Mouse (Mus musculus) cerebellum, postnatal 25 days (tissue): ENCODE measurements at regions not wholly inside any gene's neighbourhood (a gene's known extent, or its start where the extent isn't known, plus 50 kb on each side); places are given as distances from the start of the nearest gene placed in this dataset.

Source experiments
- DNase-seq, 2 experiments: peaks; one replicate each; pipeline ENCODE4 v3.0.0; 2021; ENCODE audit warnings: mixed read lengths in 2 of 2

DNA sequence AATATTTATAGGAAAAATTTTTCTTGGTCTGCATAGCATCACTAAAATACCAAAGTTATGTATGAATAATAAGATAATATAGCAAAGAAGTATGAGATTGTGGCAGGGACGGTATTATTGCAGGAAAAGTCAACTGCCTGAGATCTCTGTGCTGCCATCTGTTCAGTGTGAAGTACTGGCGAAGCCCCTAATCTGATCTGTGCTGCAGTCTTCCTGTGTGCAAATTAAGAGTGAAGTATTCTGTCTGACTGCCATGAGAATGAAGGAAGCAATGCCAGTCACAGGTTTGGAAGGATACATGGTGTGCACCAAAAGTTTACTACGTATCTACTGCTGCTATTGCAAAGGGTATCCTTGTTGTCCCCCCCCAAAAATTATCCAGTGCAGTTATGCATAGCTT lies 501.5 kb downstream of the Rab28 start:
- no peak for DNase-seq

DNA sequence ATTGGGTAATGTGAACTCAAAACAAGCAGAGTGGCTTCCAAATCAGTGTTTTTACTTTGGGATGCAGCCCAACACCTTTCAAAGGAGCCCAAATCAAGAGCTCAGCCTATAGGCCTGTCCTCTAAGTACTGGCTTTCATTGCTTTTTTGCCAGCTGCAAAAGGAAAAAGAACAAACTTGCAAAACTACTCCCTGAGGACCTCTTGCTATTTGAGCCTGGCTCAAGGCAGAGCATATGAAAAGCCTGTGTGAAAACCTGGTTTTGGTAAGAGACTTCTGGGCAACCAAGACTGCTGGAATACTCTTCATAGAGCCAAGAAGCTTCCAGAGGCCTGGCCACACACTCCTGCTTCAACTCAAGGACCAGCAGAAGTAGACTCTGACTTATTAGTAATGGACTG lies 503.5 kb downstream of the Rab28 start:
- no peak for DNase-seq

DNA sequence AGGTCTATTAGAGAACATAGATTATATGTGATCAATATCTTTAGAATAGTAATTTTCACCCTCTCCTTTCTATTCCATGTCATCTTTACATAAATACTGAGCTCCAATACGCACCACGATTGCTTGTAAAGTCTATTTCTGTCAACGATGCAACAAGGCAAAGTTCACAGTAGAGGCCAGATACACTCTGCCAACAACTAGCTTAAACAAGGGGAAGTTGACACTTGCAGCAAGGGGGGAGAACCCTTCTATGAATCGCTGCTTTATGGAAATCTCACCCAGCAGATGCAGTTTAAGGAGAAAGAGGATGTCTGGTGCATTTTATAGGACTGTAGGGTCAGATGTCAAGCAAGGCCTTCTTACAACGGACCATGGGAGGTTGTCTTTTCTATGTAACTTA lies 520.8 kb downstream of the Rab28 start:
- no peak for DNase-seq

DNA sequence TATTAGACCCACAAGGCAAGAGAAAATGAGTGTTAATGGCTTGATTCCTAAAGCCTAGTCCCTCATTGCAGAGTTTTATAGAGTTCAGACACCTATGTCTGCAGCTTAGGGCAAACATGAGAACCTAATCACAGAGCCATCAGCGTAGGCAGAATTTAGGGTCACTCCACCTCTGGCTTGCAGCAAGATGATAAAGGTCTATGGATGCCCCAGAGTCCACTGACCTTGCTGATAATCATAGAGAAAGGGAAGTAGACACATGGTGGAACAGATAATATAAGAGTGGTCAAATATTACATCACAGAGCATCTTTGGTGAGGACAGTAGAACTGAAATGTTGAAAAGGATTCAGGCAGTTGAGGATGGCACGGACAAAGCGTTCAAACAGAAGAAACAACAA lies 530.7 kb downstream of the Rab28 start:
- DNase-seq = no peak

DNA sequence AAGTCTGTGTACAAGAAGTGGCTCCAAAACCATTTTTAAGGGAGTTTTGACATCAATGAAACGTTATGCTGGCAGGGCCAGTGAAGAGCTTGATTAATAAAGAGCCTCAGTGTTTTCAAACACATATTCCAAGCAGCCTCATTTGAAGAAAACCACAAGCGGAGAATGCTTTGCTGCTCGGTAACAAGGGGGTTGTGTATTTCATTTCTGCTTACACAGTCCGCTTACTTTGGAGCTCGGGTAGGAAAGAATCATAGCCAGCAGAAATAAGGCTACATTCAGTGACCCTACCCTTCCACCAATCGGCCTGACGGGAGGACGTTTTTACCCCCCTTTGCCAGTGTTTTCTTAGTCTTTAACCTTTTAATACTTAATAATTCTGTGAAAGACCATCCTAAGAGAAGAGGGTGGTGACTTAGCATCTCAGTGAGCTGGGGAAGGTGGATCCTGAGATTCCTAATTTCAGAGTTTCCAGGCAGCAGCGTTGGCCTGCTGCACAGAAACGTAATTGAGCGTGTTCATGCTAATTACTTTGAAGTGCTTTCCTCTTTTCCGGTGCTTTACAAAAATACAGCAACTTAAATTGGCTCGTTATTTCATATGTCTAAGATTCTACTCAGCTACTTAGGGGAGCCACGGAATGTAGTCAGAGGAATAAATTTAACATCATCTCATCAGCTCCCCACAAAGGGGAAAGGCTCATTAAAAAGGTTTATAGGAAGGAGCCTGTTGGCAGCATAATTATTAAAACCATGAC lies 541.9 kb downstream of the Rab28 start:
- DNase-seq = no peak

DNA sequence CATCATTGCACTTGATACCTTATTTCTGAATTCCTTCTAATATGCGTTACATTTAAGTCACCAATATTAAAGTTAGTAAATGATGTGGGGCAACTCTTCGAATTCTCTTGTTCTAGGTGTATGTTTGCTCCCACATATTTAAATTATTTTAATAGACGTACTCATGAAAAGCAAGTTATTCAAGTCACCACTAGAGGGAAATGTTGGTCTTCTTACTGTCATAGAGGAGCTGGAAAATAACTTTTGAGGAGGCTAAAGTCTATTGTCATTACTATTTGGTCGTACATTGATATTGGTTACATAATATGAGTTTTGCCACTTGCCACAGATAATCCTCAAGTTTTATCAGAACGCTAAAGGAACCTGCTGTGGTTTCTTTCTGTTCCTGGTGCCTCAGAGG lies 582.9 kb downstream of the Rab28 start:
- no peak for DNase-seq

DNA sequence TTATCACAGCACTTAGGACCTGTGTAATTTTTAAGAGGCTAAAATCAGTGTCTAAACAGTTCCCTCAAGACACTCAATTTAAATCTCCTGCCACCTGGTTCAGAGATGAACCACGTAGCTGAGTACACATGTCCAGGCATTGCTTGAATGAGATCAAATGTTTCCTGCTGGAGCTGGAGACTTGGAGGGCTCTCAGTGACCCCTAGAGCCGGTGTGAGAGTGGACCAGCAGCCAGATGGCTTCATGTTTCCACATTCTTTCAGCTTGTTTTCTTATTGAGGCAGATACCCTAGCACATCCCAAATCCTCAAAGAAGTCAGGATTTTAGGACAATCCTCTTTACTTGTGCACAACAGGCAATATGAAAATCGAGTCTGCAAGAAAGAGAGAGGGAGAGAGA lies 590.3 kb downstream of the Rab28 start:
- no peak for DNase-seq

DNA sequence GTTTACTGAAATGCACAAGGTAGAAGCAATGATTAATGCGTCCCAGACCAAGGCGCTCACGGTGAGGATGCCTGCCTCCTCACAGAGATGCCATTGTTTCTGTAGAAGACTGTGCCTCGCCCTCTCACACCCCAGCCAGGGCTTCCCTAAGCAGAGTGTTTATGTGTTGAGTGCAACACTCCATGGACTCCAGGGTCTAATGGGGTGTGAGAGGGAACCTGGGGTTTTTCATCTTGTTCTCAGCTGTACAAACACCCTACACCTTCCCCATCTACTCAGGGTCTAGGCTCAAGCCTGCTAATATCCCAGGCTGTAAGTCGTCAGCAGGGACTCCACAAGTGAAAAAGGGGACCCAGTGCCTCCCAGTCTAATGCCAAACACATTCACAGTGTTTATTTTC lies 620.2 kb downstream of the Rab28 start:
- DNase-seq = no peak

DNA sequence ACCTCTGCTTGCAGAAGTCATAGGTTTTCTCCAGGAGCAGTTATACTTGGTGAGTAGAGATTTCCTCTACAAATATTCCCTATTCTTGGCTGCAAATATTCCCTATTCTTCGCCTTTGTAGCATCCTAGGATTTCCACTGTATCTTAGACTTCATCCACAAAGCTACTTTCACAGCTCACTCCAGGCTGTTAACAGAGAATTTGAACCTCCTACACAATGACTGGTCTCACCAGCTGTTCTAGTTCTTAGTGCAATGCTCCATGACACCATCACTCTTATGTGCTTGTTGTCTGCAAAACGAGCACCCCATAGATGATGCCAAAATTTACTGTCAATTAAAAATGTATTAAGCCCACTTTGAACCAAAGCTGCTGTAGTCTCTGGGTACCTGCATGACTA lies 631.5 kb downstream of the Rab28 start:
- DNase-seq = no peak

DNA sequence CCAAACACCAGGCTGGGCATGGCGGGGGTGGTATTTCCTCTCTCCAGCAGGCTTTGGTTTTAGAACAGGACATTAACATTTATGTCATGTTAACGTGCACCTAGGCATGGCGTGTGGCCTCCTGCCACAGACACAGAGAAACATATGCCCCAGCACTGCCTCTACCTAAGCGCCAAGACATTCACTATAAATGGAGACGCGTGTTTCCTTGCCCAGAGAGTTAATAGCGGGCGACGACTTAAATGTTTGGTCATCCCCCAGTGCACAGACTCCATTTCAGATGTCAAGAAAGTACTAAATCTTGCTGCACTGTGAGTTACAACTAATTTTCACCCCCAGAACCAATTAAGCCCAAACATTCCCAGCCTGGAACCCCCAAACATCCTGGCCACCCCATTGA lies 646.3 kb downstream of the Rab28 start:
- DNase-seq = no peak

DNA sequence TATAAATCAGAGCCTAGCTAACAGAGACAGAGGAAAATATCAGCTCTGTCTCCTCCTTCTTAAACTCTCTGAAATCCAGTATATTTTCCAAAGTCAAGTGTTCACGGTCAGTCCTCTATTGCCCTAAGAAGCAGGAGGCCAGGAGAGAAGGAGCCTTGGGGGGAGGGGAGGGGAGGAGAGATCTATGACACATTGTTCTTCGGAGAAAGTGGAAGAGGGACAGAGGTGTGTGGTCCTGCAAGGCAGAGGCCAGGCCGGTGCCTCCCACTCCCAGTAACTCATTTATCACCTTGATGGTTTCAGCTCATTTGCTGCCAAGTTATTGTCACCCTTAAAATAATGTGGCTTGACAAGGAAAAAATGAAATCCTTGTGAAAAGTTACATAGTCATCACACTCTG lies 646.7 kb downstream of the Rab28 start:
- no peak for DNase-seq

DNA sequence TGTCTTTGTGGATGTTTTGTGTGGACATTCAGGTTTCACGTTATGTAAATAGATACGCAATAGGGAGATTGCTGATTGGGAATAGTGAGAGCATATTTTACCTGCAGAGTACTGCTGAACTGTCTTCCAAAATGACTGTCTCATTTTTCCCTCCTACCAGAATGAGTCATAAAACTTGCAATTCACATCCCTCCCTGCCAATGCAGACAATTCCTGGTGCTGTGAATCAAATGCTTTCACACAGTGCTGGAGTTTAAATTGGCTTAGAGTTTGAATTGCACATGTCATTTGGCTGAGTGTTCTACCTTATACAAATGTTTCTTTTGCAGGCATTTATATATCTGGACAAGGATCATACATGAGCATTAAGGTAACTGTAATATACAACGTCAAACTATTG lies 649.9 kb downstream of the Rab28 start:
- DNase-seq = no peak

DNA sequence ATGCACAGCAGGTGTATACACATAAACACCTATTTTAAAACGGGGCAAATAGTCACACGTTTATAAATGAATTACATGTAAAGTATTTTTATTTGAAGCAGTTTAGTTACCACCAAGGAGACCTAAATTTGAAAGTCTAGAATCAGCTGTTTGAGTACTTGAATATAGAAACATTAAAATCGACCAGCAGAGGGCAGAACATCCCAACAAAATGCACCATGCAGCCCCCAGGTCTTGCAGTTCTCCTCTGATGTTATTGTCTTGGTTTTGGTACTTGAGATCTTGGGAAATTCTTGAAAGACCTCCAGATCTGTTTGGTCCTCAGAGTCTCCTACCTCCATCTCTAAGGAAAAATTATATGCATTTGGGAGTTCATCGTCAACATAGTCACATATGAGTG lies 656.0 kb downstream of the Rab28 start:
- peak in 1 of 2 experiments; percentile 32 for DNase-seq

DNA sequence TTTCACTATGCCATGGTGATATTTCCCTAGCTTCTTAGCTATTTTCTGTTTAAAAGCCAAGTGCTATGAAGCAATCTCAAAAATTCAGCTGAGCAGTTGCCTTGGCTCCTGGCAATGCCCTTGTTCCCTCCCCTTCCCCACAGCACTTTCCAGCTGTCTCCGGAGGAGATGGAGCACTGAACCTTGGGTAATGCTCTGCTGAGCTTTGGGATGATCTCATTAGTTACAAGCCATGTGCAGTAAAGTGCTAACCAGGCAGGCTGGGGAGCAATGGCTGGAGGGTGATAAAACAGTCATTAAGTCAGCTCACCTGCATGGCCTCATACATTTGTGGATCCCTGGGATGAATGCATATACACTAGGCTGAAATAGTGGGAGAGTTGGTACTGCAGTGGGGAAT lies 659.4 kb downstream of the Rab28 start:
- no peak for DNase-seq

DNA sequence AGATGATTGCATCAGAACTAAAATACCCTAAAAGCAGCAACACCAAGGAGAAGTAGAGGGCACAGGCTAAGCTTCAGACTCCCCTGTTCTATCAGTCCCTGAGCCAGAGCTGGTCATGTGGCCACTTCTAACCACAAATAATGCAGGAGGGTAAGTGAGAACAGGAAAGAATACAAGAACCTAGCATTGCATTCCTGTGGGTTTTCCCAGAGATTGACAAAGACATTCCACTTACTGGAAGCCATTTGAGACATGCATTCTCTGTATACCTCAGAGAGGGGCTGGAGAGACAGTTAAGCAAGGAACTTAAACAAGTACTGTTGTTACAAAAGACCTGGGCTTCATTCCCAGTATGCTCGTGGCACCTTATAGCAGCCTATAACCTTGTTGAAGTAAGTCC lies 662.7 kb downstream of the Rab28 start:
- no peak for DNase-seq

DNA sequence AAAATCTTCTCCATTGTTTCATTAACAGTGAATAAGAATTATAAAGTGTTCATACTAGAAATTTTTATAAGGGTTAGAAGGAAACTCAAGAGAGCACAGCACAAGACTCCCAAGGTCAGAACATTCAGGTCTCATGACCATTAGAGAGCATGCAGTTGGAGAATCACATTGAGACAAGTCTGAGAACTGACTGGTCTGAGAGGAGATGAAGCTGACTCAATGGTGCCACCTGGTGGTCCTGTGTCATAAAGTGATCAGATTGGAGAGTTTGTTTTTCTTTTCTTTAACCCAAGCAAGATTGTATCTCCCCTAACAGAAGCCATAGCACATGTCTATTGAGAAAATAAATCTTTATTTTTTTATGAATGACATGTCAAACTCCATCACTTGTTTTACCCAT lies 663.5 kb downstream of the Rab28 start:
- peak; percentile 58 to 83 for DNase-seq

DNA sequence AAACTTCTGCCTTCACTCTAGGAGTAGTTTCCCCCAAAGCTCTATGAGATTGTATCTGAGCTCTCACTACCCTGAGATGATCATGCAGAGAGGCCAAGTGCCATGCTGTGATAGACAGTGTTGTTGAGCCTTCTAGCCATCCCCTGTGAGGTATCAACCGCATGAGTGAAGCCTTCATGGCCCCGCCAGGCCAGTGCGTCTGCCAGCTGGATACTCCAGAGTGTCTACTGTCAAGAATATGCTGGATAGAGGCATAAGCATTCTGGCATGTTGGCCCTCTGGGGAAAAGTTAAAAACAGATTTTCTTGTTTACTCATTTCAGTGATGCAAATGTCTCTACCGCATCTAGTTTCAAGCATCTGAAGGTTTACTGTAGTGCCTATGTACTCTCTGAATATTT lies 669.2 kb downstream of the Rab28 start:
- DNase-seq = no peak

DNA sequence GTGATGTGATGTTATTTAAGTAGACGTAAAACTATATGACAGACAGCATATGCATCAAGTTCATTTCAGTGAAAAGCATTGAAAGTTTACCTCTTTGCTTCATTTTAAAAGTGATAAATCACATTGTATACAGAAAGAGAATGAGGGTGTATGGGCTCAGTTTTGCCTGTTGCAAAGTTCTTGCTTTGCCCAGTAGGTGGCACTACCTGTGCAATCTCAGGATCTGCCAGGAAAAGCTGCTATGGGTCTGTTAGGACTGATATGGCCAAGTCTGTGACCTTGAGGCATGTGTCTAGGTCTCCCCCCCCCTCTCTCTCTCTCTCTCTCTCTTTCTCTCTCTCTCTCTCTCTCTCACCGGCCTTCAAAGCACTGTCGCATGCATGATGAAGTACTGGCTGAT lies 701.3 kb downstream of the Rab28 start:
- peak; percentile 10 to 26 for DNase-seq

DNA sequence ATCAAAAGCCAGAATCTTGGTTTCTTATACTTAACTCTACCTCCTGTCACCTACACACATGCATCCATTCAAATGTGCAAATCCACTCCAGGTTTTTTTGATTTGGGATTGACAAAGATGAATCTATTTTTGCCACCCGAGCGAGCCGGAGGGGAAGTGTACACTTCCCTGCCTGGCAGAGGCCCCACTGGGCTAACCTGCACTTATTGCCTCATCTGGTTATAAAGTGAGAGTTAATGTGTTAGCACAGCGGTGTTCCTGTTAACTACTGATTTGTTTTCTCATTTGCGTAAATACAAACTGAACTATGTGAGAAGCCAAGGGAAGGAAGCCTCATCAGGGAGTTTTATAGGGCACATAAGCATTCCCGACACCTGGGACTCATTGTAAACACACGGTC lies 721.4 kb downstream of the Rab28 start:
- DNase-seq = no peak

DNA sequence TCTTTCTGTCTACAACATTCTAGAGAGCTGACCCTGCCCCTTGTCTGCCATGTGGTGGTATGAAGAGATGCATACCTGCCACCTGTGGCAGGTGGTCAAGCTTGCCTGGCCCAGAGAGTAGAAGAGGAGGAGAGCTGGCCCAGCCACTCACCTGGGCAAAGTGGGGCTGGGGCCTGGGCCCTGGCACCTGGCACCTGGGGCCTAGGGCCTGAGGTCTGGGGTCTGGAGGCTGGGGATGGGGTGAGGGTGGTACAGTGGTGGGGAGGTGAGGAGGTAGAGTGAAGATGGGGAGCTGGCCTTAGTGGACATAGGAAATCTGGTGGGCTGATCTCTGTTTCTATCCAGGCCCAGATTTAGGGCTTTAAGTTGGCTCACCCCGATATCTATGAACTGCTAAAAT lies 733.1 kb downstream of the Rab28 start:
- DNase-seq = no peak

DNA sequence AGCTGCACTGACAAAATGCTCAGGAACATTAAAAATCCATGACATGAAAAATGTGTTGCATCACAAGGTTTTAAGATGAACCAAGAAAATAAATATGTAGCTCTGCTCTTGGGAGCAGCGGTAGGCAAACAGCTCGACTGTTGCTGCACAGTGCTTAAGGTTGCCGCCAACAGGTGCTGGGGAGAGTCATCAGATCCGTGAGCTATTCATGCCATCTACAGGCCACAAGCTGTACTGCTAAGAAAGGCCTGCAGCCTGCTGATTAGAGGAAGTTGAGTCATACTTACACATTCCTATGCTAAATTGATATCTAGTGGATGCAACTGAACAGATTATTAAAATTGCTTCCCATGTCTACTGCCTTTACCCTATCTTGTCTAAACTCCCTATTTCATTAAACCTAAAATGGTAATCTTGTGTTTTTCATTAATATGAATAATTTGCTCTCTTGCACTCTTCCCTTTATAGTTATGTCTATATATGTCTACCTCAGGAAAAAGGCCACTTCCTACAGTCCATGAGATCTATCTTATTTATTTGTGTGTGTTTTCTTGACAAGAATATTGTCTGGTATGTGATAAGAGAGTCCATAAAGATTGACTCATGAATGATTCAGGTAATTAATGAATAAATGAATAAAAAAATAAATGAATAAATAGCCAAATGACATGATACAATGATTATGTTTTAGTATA lies 754.9 kb downstream of the Rab28 start:
- DNase-seq = peak; percentile 69 to 83

DNA sequence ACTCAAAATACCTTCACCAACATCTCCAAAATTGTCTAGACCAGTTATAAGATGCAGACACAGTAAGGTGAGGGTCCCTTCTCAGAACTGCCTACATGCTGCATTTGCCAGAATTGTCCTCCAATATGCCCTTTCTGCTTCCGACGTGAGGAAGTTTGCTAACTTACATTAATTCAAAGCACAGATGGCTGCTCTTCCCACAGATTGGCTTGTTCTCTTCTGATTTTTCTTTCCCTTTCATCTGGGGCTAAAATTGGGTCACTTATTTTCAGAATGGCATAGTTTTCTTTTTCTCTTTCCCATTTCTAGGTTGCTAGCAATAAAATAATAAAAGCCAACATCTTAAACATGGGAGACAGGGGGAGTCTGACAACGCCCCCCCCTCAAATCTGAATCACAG lies 778.8 kb downstream of the Rab28 start:
- DNase-seq = no peak

DNA sequence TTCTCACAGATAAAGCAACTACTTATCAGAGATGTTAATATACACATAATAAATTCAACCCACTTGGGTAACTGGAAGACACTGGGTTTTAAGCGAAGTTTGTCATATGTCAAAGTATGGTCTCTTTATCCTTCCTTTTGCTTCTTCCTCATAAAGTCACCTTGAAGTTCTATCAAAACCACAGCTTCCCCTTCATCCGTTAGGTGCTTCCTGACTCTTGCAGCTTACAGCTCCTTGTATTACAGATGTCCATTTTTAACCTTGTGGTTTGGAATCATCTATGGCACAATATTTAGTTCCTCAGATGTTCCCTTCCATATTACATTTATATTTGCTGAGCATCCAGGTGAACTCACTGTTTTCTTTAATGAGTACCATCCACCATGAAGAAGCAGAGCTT lies 787.0 kb downstream of the Rab28 start:
- DNase-seq = no peak

DNA sequence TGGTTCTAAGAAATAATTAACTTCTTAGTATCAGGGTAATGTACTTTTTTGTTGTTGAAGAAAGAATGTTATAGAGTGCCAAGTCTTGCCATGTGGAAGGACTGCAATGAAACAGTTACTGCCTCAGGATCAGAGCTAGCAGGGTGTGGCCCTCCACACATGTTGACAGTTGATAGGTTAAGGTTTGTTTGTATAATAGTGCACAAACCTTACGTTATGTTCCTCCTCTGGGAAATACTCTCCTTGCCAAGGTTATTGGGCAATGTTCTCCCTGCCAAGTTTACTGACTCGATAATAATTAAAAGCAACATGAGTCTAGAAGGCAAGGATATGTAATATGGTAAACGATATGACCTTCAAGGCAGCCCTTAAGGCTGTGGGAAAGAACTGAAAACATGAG lies 799.2 kb downstream of the Rab28 start:
- no peak for DNase-seq

DNA sequence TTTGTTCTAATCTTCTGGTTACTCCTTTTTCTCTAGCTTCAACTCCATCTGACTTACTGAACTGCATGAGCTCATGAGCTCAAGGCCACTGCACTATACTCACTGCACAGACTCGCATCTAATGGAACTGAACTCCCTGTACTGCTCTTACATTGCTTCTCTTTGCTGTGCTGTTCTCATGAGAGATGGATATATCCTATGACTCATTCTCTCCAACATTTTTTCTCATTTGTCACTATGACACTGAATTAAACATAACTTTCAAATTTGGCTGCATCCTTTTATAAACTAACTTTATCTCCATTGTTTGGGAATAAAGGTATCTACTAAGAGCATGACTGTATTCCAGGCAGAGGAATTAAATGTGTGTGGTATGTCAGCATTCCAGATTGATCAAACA lies 806.2 kb downstream of the Rab28 start:
- no peak for DNase-seq
